Comparison of ENCODE assay signal across 15 mouse cellular contexts in genomic region chr5:29784906-29785305, GRCm38 (mm10). TPM values are rescaled to one million over a fixed set of nuclear protein-coding genes. Genes with fewer than 3 reads are reported as not detected.
DNase-seq lines count a peak whose midpoint lies in the region; ATAC-seq and TF ChIP-seq lines count a peak whose summit lies in the region.
"Not testable (repeated sequence)": the region's sequence is repeated elsewhere in the genome, so short reads cannot be mapped to it uniquely, and the experiment has no call there.
"Had no signal": no experiment of that assay in that cellular context is flagged by ENCODE, and none has a peak within 500 bp of the region (broad histone marks: within the 10 kb centered on the region; RNA-seq: fewer than 3 reads in every experiment).

No protein-coding gene starts in this region.

- H3K27ac ChIP-seq in bone marrow macrophage, adult 2 months (ENCODE audit: insufficient read depth, low read depth, low read length): peak overlapping the region; percentile 36; the same call in 1 of the 2 replicates
- H3K27ac ChIP-seq in liver, adult 2 months (replicated peaks; ENCODE audit: insufficient read depth, low read depth, low read length): not testable (repeated sequence)

- not testable (repeated sequence) for H3K4me3 ChIP-seq in bone marrow macrophage, adult 2 months (ENCODE audit: insufficient read depth, low read length); liver, adult 2 months (ENCODE audit: insufficient read depth, low read depth, low read length)

- not testable (repeated sequence) for TF ChIP-seq CTCF in bone marrow macrophage, adult 2 months (IDR thresholded peaks at IDR 0.05; ENCODE audit: low read depth, low read length); liver, adult 2 months (IDR thresholded peaks at IDR 0.05; ENCODE audit: low read depth, low read length)

- peaks cover 11% of the 10 kb centered on the region for H3K4me1 ChIP-seq in bone marrow macrophage, adult 2 months (ENCODE audit: control insufficient read depth, insufficient read depth, low read length)
- not testable (repeated sequence) for H3K4me1 ChIP-seq in liver, adult 2 months (ENCODE audit: control insufficient read depth, insufficient read depth, low read length)

- ATAC-seq in granulocyte monocyte progenitor cell, adult 5-6 weeks (replicated peaks; ENCODE audit: poor library complexity, severe bottlenecking): peak; percentile 22
- ATAC-seq in megakaryocyte, adult 5-6 weeks (ENCODE audit: poor library complexity, severe bottlenecking): peak; percentile 61
- ATAC-seq in megakaryocyte progenitor cell, adult 5-6 weeks (replicated peaks; ENCODE audit: poor library complexity): peak; percentile 48

- 66% methylated on average over 9 of the region's 13 CpGs for WGBS in liver, adult 2 months

- DNase-seq in heart, adult 11 months: peak; percentile 89
- DNase-seq in liver, adult 2 months (ENCODE audit: extremely low read depth, low read depth, low spot score): peak; percentile 59
- DNase-seq in lung, postnatal 36 days: peak; percentile 27

- H3K27me3 ChIP-seq in liver, adult 2 months (ENCODE audit: control insufficient read depth, insufficient read depth, low read length): not testable (repeated sequence)

- not testable (repeated sequence) for H3K79me2 ChIP-seq in liver, adult 2 months (ENCODE audit: control insufficient read depth, insufficient read depth, low read length)

- not testable (repeated sequence) for H3K36me3 ChIP-seq in liver, adult 2 months (ENCODE audit: control insufficient read depth, insufficient read depth, low read length)

- TF ChIP-seq POLR2A in bone marrow macrophage, adult 2 months (IDR thresholded peaks at IDR 0.05; ENCODE audit: borderline replicate concordance, low read depth, low read length); liver, adult 2 months (IDR thresholded peaks at IDR 0.05; ENCODE audit: extremely low read depth, insufficient read depth, low read length): not testable (repeated sequence)

- not testable (repeated sequence) for H3K9ac ChIP-seq in liver, adult 2 months (ENCODE audit: low read depth, low read length)

RNA-seq across cellular contexts. Expression of gene Gm5129, which starts 49.2 kb away (rescaled TPM):
- polyA plus RNA-seq in bone marrow macrophage, adult 2 months (2012; ENCODE audit: insufficient read depth, insufficient read length, missing spikeins): not detected in 2 replicates
- not detected in 2 replicates for total RNA-seq in granulocyte monocyte progenitor cell, adult 5-6 weeks (2014; fragmentation: Nextera tagmentation)
- not detected in 2 replicates for total RNA-seq in granulocyte monocyte progenitor cell, adult 5-6 weeks (2017)
- total RNA-seq in liver, adult 2 months (2014; rRNA removed): 2.7 TPM in 1 of 2 replicates, not detected in the other
- polyA plus RNA-seq in liver, adult 2 months (2012; rRNA removed): not detected in 2 replicates
- 6.0 and 6.2 TPM in 2 replicates for total RNA-seq in megakaryocyte, adult 5-6 weeks (2015)
- 4.4 TPM in 1 of 2 replicates, not detected in the other for total RNA-seq in megakaryocyte, adult 5-6 weeks (2017)
- 1.7 TPM in 1 of 2 replicates, not detected in the other for total RNA-seq in megakaryocyte progenitor cell, adult 5-6 weeks (2015)
- total RNA-seq in megakaryocyte progenitor cell, adult 5-6 weeks (2017): not detected in 2 replicates
- total RNA-seq: adrenal gland, postnatal 10 days; adrenal gland, postnatal 14 days; adrenal gland, postnatal 25 days; ES-E14; MEL had no signal
- polyA plus RNA-seq: activated CD4-positive, CD25-positive, alpha-beta regulatory T cell, adult 4 months; adrenal gland, adult 2 months; Patski had no signal

RNA-seq across cellular contexts. Expression of gene Dnajb6, which starts 49.4 kb away (rescaled TPM):
- 112 and 123 TPM in 2 replicates for polyA plus RNA-seq in bone marrow macrophage, adult 2 months (2012; ENCODE audit: insufficient read depth, insufficient read length, missing spikeins)
- 129 and 145 TPM in 2 replicates for total RNA-seq in granulocyte monocyte progenitor cell, adult 5-6 weeks (2014; fragmentation: Nextera tagmentation)
- 142 and 197 TPM in 2 replicates for total RNA-seq in granulocyte monocyte progenitor cell, adult 5-6 weeks (2017)
- 113 and 163 TPM in 2 replicates for total RNA-seq in liver, adult 2 months (2014; rRNA removed)
- polyA plus RNA-seq in liver, adult 2 months (2012; rRNA removed): 19.7 and 23.8 TPM in 2 replicates
- total RNA-seq in megakaryocyte, adult 5-6 weeks (2015): 141 and 161 TPM in 2 replicates
- 157 and 169 TPM in 2 replicates for total RNA-seq in megakaryocyte, adult 5-6 weeks (2017)
- 139 and 173 TPM in 2 replicates for total RNA-seq in megakaryocyte progenitor cell, adult 5-6 weeks (2015)
- total RNA-seq in megakaryocyte progenitor cell, adult 5-6 weeks (2017): 142 and 144 TPM in 2 replicates

Comparison
In these comparisons a context has a peak if more than half of its experiments do, and no peak if none do; other contexts are left out.
1. DNase-seq: peak in every context shown above with its lines; median percentile 89 in heart, adult 11 months; 59 in liver, adult 2 months; 27 in lung, postnatal 36 days.